Mouse (Mus musculus): Measurements from ENCODE around the gene Nfib. TPM values are rescaled to one million over a fixed set of nuclear protein-coding genes. Genes with fewer than 3 reads are reported as not detected.

Nfib gene
- polyA plus RNA-seq, 1 experiment from 2014 or later, result 39.8 TPM

GRCm38 (mm10) chr4:82497671-82498631 lies 207.6 kb downstream of the Nfib start:
- no peak overlapping the region for H3K27ac ChIP-seq (replicated peaks)
- H3K4me3 ChIP-seq, result no peak overlapping the region
- H3K9me3 ChIP-seq, result no peaks in the 10 kb centered on the region
- no peak overlapping the region for H3K4me2 ChIP-seq (replicated peaks)
- H3K9ac ChIP-seq (replicated peaks), result no peak overlapping the region
- H3K4me1 ChIP-seq, result peaks cover 39% of the 10 kb centered on the region
- no peak for ATAC-seq (ENCODE audit: low FRiP score, low read depth)
- WGBS, result 90% methylated on average over 26 of the region's 26 CpGs
- H3K36me3 ChIP-seq, result peaks cover 12% of the 10 kb centered on the region; the same call in 1 of the 2 replicates
- no peaks in the 10 kb centered on the region for H3K27me3 ChIP-seq

GRCm38 (mm10) chr4:82497141-82497566 lies 208.4 kb downstream of the Nfib start:
- no peak overlapping the region for H3K27ac ChIP-seq (replicated peaks)

GRCm38 (mm10) chr4:82496383-82496782 lies 209.2 kb downstream of the Nfib start:
- H3K4me2 ChIP-seq (replicated peaks), result no peak overlapping the region
- H3K4me3 ChIP-seq, result no peak overlapping the region
- no peaks in the 10 kb centered on the region for H3K9me3 ChIP-seq
- H3K9ac ChIP-seq (replicated peaks), result no peak overlapping the region
- no peaks in the 10 kb centered on the region for H3K27me3 ChIP-seq
- 82% methylated on average over 5 of the region's 5 CpGs for WGBS
- H3K27ac ChIP-seq (replicated peaks), result no peak overlapping the region
- ATAC-seq (ENCODE audit: low FRiP score, low read depth), result no peak
- H3K36me3 ChIP-seq, result peaks cover 15% of the 10 kb centered on the region; the same call in 1 of the 2 replicates
- H3K4me1 ChIP-seq, result peaks cover 39% of the 10 kb centered on the region

More at GRCm38 (mm10) chr4:82497141-82497566, 208.4 kb downstream of the Nfib start:
- Histone ChIP-seq H3K4me1 (peaks cover 40% of the 10 kb centered on the region), H3K9ac (replicated peaks) (no peak overlapping the region), H3K4me3 (no peak overlapping the region), H3K36me3 (peaks cover 12% of the 10 kb centered on the region; the same call in 1 of the 2 replicates), H3K9me3 (no peaks in the 10 kb centered on the region), H3K4me2 (replicated peaks) (no peak overlapping the region), H3K27me3 (no peaks in the 10 kb centered on the region)
- 92% methylated on average over 8 of the region's 8 CpGs for WGBS
- no peak for ATAC-seq (ENCODE audit: low FRiP score, low read depth)

DNA sequence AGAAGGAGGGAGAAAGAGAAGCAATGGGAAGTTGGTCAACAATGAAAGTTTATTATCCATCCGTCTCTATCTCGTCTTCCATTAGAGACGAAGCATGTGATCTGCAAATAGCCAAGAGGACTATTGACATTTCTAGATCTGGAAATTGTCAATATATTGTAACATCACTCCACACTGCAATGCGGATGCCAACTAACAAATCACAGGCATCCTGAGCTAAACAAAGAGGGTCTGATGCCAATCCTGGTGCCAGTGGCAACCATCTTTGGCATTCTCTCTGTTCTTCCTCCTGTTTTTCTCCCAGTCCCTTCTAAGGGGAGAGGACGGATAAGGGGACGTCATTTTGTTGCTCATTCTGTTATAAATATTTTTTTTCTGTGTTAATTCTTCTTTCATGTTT lies 209.9 kb downstream of the Nfib start:
- H3K36me3 ChIP-seq, result peaks cover 15% of the 10 kb centered on the region; the same call in 1 of the 2 replicates
- ATAC-seq (ENCODE audit: low FRiP score, low read depth), result no peak
- H3K9ac ChIP-seq (replicated peaks), result no peak overlapping the region
- no peak overlapping the region for H3K27ac ChIP-seq (replicated peaks)
- no peak overlapping the region for H3K4me3 ChIP-seq
- H3K9me3 ChIP-seq, result no peaks in the 10 kb centered on the region
- 89% methylated on average over 6 of the region's 6 CpGs for WGBS
- no peak overlapping the region for H3K4me2 ChIP-seq (replicated peaks)
- H3K4me1 ChIP-seq, result peaks cover 37% of the 10 kb centered on the region
- H3K27me3 ChIP-seq, result no peaks in the 10 kb centered on the region

DNA sequence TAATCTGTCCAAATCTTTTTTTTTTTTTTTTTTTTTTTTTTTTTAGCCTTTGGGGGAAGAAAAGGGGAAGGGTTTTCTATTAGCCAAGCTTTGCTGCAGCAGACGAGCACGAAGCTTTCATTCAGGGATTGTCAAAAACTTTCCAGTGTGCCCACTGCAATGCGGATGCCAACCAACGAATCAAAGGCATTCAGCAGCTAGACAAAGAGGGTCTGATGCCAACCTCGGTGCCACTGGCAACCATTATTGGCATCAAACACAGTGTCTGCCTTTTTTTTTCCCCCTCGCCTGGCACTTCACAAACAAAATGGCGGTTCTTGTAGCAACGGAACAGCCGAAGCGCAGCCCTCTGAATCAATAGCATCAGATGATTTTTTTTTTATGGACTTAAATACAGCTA lies 210.7 kb downstream of the Nfib start:
- ATAC-seq (ENCODE audit: low FRiP score, low read depth), result no peak
- 83% methylated on average over 10 of the region's 10 CpGs for WGBS
- Histone ChIP-seq H3K9ac (replicated peaks) (no peak overlapping the region), H3K27me3 (no peaks in the 10 kb centered on the region), H3K27ac (replicated peaks) (no peak overlapping the region), H3K9me3 (no peaks in the 10 kb centered on the region), H3K4me1 (peaks cover 33% of the 10 kb centered on the region), H3K36me3 (peaks cover 15% of the 10 kb centered on the region; the same call in 1 of the 2 replicates), H3K4me2 (replicated peaks) (no peak overlapping the region), H3K4me3 (no peak overlapping the region)

DNA sequence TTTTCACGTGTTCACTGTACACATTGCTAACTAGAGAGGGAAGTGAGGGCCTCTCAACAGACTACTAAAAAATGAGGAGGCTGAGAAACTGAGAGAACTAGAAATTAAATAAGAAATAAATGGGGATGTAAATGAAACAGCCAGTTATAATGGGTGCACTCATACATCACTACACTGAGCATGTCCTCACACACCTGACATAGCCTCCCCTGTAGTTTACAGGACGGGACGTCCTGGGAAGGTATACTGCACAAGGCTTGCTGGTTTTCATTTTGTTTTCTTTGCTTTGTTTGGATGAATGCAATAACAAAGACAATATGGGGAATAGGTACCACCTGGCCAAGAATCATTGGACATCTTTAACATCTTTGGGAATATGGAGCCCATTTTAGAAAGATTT lies 211.1 kb downstream of the Nfib start:
- Histone ChIP-seq H3K9me3 (no peaks in the 10 kb centered on the region), H3K4me1 (peaks cover 32% of the 10 kb centered on the region), H3K27me3 (no peaks in the 10 kb centered on the region), H3K4me2 (replicated peaks) (no peak overlapping the region), H3K9ac (replicated peaks) (no peak overlapping the region), H3K4me3 (no peak overlapping the region), H3K27ac (replicated peaks) (no peak overlapping the region), H3K36me3 (peaks cover 15% of the 10 kb centered on the region; the same call in 1 of the 2 replicates)
- 92% methylated on average over 3 of the region's 3 CpGs for WGBS
- no peak for ATAC-seq (ENCODE audit: low FRiP score, low read depth)

- no peaks in the 10 kb centered on the region for H3K9me3 ChIP-seq
- H3K27ac ChIP-seq (replicated peaks), result no peak overlapping the region
- H3K4me1 ChIP-seq, result peaks cover 28% of the 10 kb centered on the region
- 71% methylated on average over 1 of the region's 1 CpGs for WGBS
- H3K9ac ChIP-seq (replicated peaks), result no peak overlapping the region
- no peak overlapping the region for H3K4me3 ChIP-seq
- no peak overlapping the region for H3K4me2 ChIP-seq (replicated peaks)
- peaks cover 15% of the 10 kb centered on the region; the same call in 1 of the 2 replicates for H3K36me3 ChIP-seq
- ATAC-seq (ENCODE audit: low FRiP score, low read depth), result no peak; the same call in 1 of the 2 replicates
- no peaks in the 10 kb centered on the region for H3K27me3 ChIP-seq
Observed at GRCm38 (mm10) chr4:82493865-82494264, 211.7 kb downstream of the Nfib start.

DNA sequence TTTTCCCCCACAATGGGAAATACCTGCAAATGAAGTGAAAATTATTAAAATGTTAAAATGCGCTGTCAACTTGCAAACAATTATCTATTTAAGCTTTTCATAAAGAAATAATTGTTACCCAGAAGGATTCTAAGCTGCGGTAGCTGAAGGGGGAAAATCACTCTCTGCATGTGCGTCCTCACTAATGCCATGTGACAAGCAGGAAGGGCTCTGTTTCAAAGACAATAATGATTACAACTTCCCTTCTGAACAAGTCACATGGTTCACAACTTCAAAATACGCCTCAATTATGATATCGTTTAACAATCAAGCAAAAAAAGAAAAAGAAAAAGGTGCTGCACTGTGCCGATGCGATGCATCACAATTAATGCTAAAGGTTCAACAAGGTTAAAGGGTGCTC lies 212.2 kb downstream of the Nfib start:
- 70% methylated on average over 7 of the region's 7 CpGs for WGBS
- no peak for ATAC-seq (ENCODE audit: low FRiP score, low read depth)

GRCm38 (mm10) chr4:82492737-82493136 lies 212.8 kb downstream of the Nfib start:
- ATAC-seq (ENCODE audit: low FRiP score, low read depth), result no peak
- Histone ChIP-seq H3K9ac (replicated peaks) (no peak overlapping the region), H3K36me3 (peaks cover 7% of the 10 kb centered on the region; the same call in 1 of the 2 replicates), H3K27ac (replicated peaks) (no peak overlapping the region), H3K4me1 (peaks cover 24% of the 10 kb centered on the region), H3K4me2 (replicated peaks) (no peak overlapping the region), H3K9me3 (no peaks in the 10 kb centered on the region), H3K4me3 (no peak overlapping the region), H3K27me3 (no peaks in the 10 kb centered on the region)
- 74% methylated on average over 2 of the region's 2 CpGs for WGBS

More for the DNA sequence above, 212.2 kb downstream of the Nfib start:
- H3K4me3 ChIP-seq, result no peak overlapping the region
- no peaks in the 10 kb centered on the region for H3K27me3 ChIP-seq
- H3K4me2 ChIP-seq (replicated peaks), result no peak overlapping the region
- H3K9me3 ChIP-seq, result no peaks in the 10 kb centered on the region
- no peak overlapping the region for H3K27ac ChIP-seq (replicated peaks)
- H3K36me3 ChIP-seq, result peaks cover 14% of the 10 kb centered on the region; the same call in 1 of the 2 replicates
- no peak overlapping the region for H3K9ac ChIP-seq (replicated peaks)
- H3K4me1 ChIP-seq, result peaks cover 28% of the 10 kb centered on the region

DNA sequence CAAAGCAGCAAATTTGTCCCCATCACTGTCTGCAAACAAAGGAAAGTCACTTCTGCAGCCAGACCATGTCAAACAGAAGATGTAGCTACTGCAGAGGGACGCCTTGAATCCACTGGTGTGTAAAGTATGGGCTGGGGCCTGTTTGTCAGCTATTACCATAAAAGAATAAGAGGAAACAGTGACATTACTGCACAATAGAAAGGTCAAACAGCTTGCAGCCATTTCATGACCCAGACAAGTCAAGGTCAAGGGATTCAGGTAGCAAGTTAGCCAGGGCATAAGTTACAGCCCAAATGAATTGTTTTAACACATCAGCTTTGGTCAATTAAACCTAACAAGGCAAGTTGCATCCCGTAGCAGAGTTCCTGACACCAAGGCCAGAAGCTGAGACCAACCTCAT lies 215.6 kb downstream of the Nfib start:
- 35% methylated on average over 2 of the region's 2 CpGs for WGBS
- 0 out of 2 replicates have a peak, but pooled peaks cover 4% of the 10 kb centered on the region for H3K36me3 ChIP-seq
- no peak for ATAC-seq (ENCODE audit: low FRiP score, low read depth)
- H3K9ac ChIP-seq (replicated peaks), result no peak overlapping the region
- H3K4me1 ChIP-seq, result peaks cover 23% of the 10 kb centered on the region
- no peaks in the 10 kb centered on the region for H3K27me3 ChIP-seq
- no peak overlapping the region for H3K4me2 ChIP-seq (replicated peaks)
- H3K9me3 ChIP-seq, result no peaks in the 10 kb centered on the region
- no peak overlapping the region for H3K27ac ChIP-seq (replicated peaks)
- H3K4me3 ChIP-seq, result no peak overlapping the region

DNA sequence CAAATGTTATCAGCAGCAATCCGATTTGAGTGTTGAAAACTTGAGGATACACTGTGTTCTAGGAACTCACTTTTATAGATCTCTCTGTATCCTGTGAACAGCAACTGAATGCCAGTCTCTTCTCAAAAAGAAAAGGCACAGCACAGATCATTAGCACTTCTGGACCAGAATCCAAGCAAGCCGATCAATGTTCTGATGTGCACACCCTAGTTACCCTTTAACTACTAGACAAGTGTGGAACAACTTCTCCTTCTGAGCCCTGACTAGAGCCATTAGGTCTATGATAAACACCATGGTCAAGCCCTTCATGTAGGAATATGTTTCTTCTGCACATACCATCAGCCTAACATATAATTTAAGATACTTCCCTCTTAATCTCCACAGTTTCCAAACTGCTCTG lies 219.6 kb downstream of the Nfib start:
- no peak overlapping the region for H3K9ac ChIP-seq (replicated peaks)
- no peaks in the 10 kb centered on the region for H3K27me3 ChIP-seq
- no peak overlapping the region for H3K4me3 ChIP-seq
- no peak for ATAC-seq (ENCODE audit: low FRiP score, low read depth)
- 90% methylated on average over 2 of the region's 2 CpGs for WGBS
- no peak overlapping the region for H3K27ac ChIP-seq (replicated peaks)
- H3K4me2 ChIP-seq (replicated peaks), result no peak overlapping the region
- peaks cover 2% of the 10 kb centered on the region; the same call in 1 of the 2 replicates for H3K36me3 ChIP-seq
- peaks cover 5% of the 10 kb centered on the region for H3K4me1 ChIP-seq
- H3K9me3 ChIP-seq, result no peaks in the 10 kb centered on the region

DNA sequence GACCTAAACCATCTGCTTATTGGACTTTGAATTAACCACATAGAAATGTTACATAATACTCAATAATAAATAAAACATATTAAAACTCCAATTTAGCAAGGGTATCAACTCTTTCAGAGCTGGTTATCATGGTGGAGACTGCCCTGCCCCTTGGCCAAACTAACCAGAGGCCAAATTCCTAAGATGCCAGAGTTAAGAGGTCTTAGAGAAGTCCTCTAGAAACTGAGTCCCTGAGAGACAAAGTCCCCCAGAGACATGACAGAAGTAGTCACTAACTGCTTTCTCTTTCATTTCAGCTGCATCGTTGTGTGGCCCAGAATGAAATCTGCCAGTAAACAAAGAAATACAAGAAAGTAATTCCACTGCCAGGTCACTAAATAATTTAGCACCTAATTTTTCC lies 221.7 kb downstream of the Nfib start:
- WGBS, result 76% methylated on average over 1 of the region's 1 CpGs
- Histone ChIP-seq H3K27ac (replicated peaks) (no peak overlapping the region), H3K9ac (replicated peaks) (no peak overlapping the region), H3K4me2 (replicated peaks) (no peak overlapping the region), H3K27me3 (no peaks in the 10 kb centered on the region), H3K9me3 (no peaks in the 10 kb centered on the region), H3K4me1 (no peaks in the 10 kb centered on the region), H3K4me3 (no peak overlapping the region), H3K36me3 (peaks cover 2% of the 10 kb centered on the region; the same call in 1 of the 2 replicates)
- ATAC-seq (ENCODE audit: low FRiP score, low read depth), result no peak

Data from midbrain, embryonic 12.5 days (tissue).